Mouse (Mus musculus) ovary, postnatal 10 days (tissue): Measurements from ENCODE around the gene Acoxl.

Experiments used
- DNase-seq: peaks from one replicate; pipeline ENCODE4 v3.0.0; 2022; ENCODE audit warnings: low spot score

Acoxl gene

GRCm38 (mm10) chr2:128143992-128144391 is 305.3 kb downstream of the Acoxl start:
- DNase-seq = no peak

- DNase-seq = no peak
Measured at GRCm38 (mm10) chr2:128145433-128145832, 306.8 kb downstream of the Acoxl start.

- no peak for DNase-seq
Measured at GRCm38 (mm10) chr2:128149596-128149995, 310.9 kb downstream of the Acoxl start.

- DNase-seq = no peak
Measured at GRCm38 (mm10) chr2:128152211-128152610, 313.5 kb downstream of the Acoxl start.

- no peak for DNase-seq
Measured at GRCm38 (mm10) chr2:128152845-128153550, 314.3 kb downstream of the Acoxl start.

- DNase-seq = no peak
Measured at GRCm38 (mm10) chr2:128153551-128153910, 314.9 kb downstream of the Acoxl start.

GRCm38 (mm10) chr2:128155412-128156066 is 316.9 kb downstream of the Acoxl start:
- no peak for DNase-seq

GRCm38 (mm10) chr2:128156067-128156462 is 317.4 kb downstream of the Acoxl start:
- no peak for DNase-seq

GRCm38 (mm10) chr2:128156557-128157412 is 318.1 kb downstream of the Acoxl start:
- DNase-seq = no peak

- no peak for DNase-seq
Measured at GRCm38 (mm10) chr2:128158734-128159410, 320.2 kb downstream of the Acoxl start.

- DNase-seq = no peak
Measured at GRCm38 (mm10) chr2:128159619-128160125, 321.0 kb downstream of the Acoxl start.

GRCm38 (mm10) chr2:128163177-128163576 is 324.5 kb downstream of the Acoxl start:
- DNase-seq = no peak

- no peak for DNase-seq
Measured at GRCm38 (mm10) chr2:128166623-128167423, 328.1 kb downstream of the Acoxl start.

GRCm38 (mm10) chr2:128167930-128168329 is 329.3 kb downstream of the Acoxl start:
- DNase-seq = no peak

GRCm38 (mm10) chr2:128169486-128169885 is 330.8 kb downstream of the Acoxl start:
- no peak for DNase-seq

GRCm38 (mm10) chr2:128169972-128170371 is 331.3 kb downstream of the Acoxl start:
- DNase-seq = no peak

GRCm38 (mm10) chr2:128170614-128171013 is 331.9 kb downstream of the Acoxl start:
- DNase-seq = no peak

- no peak for DNase-seq
Measured at GRCm38 (mm10) chr2:128172266-128172665, 333.6 kb downstream of the Acoxl start.
